Mouse (Mus musculus) heart, adult 2 months (tissue): Measurements from ENCODE around the gene Hba-x. TPM values are rescaled to one million over a fixed set of nuclear protein-coding genes. Genes with fewer than 3 reads are reported as not detected.

Experiments
- DNase-seq, 2 experiments: peaks; one replicate each; pipeline ENCODE4 v3.0.0; 2021
- H3K27ac ChIP-seq: fragments of 200-600 bp; 2 replicates; pipeline ENCODE4 v1.8.1; 2022
- H3K27me3 ChIP-seq: fragments of 200-500 bp; 2 replicates; pipeline ENCODE4 v1.6.1; 2012; ENCODE audit warnings: mild to moderate bottlenecking, low read length, inconsistent platforms, mixed read lengths; ENCODE audit not compliant: control insufficient read depth, insufficient read depth
- H3K36me3 ChIP-seq: fragments of 200-500 bp; 2 replicates; pipeline ENCODE4 v1.6.1; 2012; ENCODE audit warnings: low read length, inconsistent platforms; ENCODE audit not compliant: control insufficient read depth, insufficient read depth
- H3K4me1 ChIP-seq: fragments of 200-500 bp; 2 replicates; pipeline ENCODE4 v1.6.1; 2011; ENCODE audit warnings: low read length; ENCODE audit not compliant: control insufficient read depth, insufficient read depth
- H3K4me3 ChIP-seq: fragments of 200-600 bp; 2 replicates; pipeline ENCODE4 v1.8.1; 2022
- H3K79me2 ChIP-seq: fragments of 200-500 bp; replicated peaks from 2 replicates; pipeline ENCODE4 v1.6.1; 2012; ENCODE audit warnings: mild to moderate bottlenecking, inconsistent platforms, low read length, moderate library complexity, mixed read lengths; ENCODE audit not compliant: control insufficient read depth, insufficient read depth
- H3K9ac ChIP-seq: fragments of 200-500 bp; 2 replicates; pipeline ENCODE4 v1.6.1; 2012; ENCODE audit warnings: low read depth, mild to moderate bottlenecking, control low read depth, inconsistent platforms, low read length, mixed read lengths
- CTCF ChIP-seq: fragments of 200-600 bp; IDR thresholded peaks from 2 replicates; pipeline ENCODE4 v1.8.1; 2022; ENCODE audit warnings: antibody characterized with exemption, mild to moderate bottlenecking, moderate library complexity
- EP300 ChIP-seq: fragments of 200-500 bp; IDR thresholded peaks from 2 replicates; pipeline ENCODE4 v1.6.1; 2011; ENCODE audit warnings: low read depth, low read length, control low read depth; ENCODE audit not compliant: insufficient read depth
- POLR2A ChIP-seq: fragments of 200-500 bp; IDR thresholded peaks from 2 replicates; pipeline ENCODE4 v1.6.1; 2011; ENCODE audit warnings: mild to moderate bottlenecking, low read depth, low read length, control low read depth; ENCODE audit not compliant: insufficient read depth
- WGBS: fragments of 180-500 bp; shearing (Covaris S2); methylation state at CpG from one replicate; pipeline ENCODE4 v1.1.7; 2018; 5-methylcytosine and 5-hydroxymethylcytosine counted together
- intact Hi-C: fragments of 180-260 bp; cut with DNase I; formaldehyde crosslinking; loops from one replicate; pipeline ENCODE4 v1.15.1; 2025
- polyA plus RNA-seq: library from polyadenylated mRNA; depleted of rRNA; stranded (reverse); fragments of >200 nt; gene quantifications from 2 replicates; pipeline ENCODE4 v1.2.3, GENCODE M21; 2012
- total RNA-seq, 2 experiments: library from RNA; stranded (reverse); gene quantifications; 2 replicates each; pipeline ENCODE4 v1.2.3; 2021

The Hba-x gene
- total and polyA plus RNA-seq, 3 experiments, result not detected

DNA sequence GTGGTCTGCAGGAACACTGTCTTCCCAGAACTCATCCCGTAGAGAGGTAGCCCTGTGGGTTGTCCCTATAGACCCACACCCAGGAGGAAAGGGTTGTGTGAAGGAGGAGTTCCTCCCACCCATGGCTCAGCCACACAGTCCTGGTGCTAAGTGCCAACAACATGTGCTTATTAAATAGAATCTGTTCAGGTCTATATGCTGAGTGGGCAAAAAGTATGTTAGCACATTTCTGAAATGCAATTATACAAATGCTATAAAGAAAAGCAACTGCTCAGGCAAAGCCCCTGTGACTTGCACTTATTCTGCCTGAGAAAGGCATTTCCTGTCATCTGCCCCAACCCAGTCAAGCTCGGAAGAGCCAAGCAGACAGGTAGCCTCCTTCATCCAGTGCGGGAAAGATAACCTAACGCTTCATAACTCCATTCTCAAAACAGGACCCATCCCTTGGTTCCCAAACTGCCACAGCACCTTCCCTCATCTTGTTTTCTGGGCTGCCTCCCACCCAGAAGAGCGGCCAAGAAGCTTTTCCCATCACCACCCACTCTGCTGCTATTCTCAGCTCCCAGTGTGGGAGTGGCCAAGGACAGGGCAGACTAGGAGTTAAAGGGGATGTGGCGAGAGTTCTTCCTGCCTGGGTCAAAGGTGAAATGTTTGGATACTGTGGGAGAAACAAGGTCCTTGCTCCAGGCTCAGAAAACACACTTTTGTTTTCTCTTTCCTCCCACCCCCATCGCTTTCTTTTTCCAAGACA lies 32.8 kb upstream of the Hba-x start:
- DNase-seq, result no peak
- TF ChIP-seq CTCF (no peak), POLR2A (no peak), EP300 (no peak)
- Histone ChIP-seq H3K4me1 (peaks cover 8% of the 10 kb centered on the region), H3K79me2 (no peaks in the 10 kb centered on the region), H3K36me3 (no peaks in the 10 kb centered on the region), H3K27ac (peak overlapping the region; percentile 39), H3K4me3 (no peak overlapping the region), H3K9ac (no peak overlapping the region), H3K27me3 (no peaks in the 10 kb centered on the region)
- WGBS, result 38% methylated on average over 7 of the region's 7 CpGs
- intact Hi-C loops, result no loop called here

DNA sequence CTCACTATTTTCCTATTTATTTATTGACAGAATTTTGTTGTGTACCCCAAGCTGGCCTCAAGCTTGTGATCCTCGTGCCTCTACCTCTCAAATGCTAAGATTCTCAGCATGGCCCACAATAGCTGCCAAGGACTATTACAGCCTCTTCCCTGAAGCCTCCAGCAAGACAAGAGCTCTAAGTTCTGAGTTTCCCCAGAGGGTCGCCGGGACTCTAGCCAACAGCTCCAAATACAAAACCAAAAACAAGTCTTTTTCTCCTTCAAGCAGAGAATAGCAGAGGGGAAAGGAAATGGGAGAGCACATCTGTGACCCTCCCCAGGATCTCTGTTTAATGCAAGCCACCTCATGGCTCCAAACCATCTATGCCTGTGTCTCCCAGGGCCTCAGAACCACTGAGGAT lies 32.1 kb upstream of the Hba-x start:
- WGBS, result 42% methylated on average over 3 of the region's 3 CpGs

DNA sequence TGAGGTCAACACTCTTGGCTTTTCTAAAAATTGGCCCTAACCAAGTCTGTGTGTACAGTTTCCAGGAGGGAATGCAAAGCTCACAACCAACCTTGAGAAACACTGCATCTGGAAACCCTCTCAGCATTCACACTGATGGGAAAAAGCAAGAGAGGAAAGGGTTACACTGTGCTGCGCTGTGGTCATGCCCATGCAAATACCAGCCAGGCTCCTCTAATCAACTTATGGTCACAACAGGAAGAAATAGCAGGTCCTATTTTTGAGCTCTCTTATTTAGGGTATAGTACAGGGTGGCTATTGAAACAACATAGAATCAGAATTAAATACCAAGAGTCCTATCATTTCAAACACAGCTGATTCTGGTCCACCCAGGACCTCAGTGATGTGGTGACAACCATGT lies 31.6 kb upstream of the Hba-x start:
- intact Hi-C loops, result no loop called here
- H3K27me3 ChIP-seq, result no peaks in the 10 kb centered on the region

More for the DNA sequence above, 32.1 kb upstream of the Hba-x start:
- peaks cover 8% of the 10 kb centered on the region for H3K4me1 ChIP-seq
- H3K9ac ChIP-seq, result no peak overlapping the region
- H3K79me2 ChIP-seq, result no peaks in the 10 kb centered on the region
- H3K27me3 ChIP-seq, result no peaks in the 10 kb centered on the region
- no peak overlapping the region for H3K4me3 ChIP-seq
- peak overlapping the region; percentile 54 for H3K27ac ChIP-seq
- TF ChIP-seq CTCF (no peak), POLR2A (no peak), EP300 (no peak)
- DNase-seq, result peak in 1 of 2 experiments; percentile 46
- H3K36me3 ChIP-seq, result no peaks in the 10 kb centered on the region
- intact Hi-C loops, result no loop called here

DNA sequence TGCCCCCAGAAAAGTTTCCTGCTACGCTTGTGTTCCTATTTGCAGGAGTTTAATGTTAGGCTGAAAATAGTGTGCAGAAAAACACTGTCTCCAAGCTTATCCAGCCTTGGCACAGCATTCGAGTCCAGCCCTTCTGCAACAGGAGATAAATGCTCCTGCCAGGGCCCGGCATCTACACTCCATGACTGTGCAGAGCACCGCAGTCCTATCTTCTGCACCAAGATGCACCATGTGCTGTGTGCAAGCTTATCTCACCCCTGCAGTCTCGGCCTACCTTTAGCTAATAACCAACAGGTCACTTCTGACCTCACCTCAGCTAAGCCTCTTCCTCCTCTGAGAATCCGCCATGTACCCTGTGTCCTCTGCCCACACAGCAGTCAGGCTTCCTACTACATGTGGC lies 30.6 kb upstream of the Hba-x start:
- Histone ChIP-seq H3K9ac (no peak overlapping the region), H3K27me3 (no peaks in the 10 kb centered on the region), H3K4me1 (peaks cover 8% of the 10 kb centered on the region), H3K4me3 (no peak overlapping the region), H3K36me3 (no peaks in the 10 kb centered on the region), H3K27ac (no peak overlapping the region; the same call in 1 of the 2 replicates), H3K79me2 (no peaks in the 10 kb centered on the region)
- no peak for DNase-seq
- intact Hi-C loops, result no loop called here
- TF ChIP-seq CTCF (no peak), EP300 (no peak), POLR2A (no peak)
- 73% methylated on average over 6 of the region's 6 CpGs for WGBS

More for the DNA sequence above, 31.6 kb upstream of the Hba-x start:
- H3K4me1 ChIP-seq, result peaks cover 8% of the 10 kb centered on the region
- WGBS, result 84% methylated on average over 1 of the region's 1 CpGs
- H3K9ac ChIP-seq, result no peak overlapping the region
- H3K4me3 ChIP-seq, result no peak overlapping the region
- DNase-seq, result no peak
- H3K27ac ChIP-seq, result peak overlapping the region; percentile 54
- TF ChIP-seq CTCF, result no peak
- TF ChIP-seq POLR2A, result no peak
- TF ChIP-seq EP300, result no peak
- H3K79me2 ChIP-seq, result no peaks in the 10 kb centered on the region
- H3K36me3 ChIP-seq, result no peaks in the 10 kb centered on the region

DNA sequence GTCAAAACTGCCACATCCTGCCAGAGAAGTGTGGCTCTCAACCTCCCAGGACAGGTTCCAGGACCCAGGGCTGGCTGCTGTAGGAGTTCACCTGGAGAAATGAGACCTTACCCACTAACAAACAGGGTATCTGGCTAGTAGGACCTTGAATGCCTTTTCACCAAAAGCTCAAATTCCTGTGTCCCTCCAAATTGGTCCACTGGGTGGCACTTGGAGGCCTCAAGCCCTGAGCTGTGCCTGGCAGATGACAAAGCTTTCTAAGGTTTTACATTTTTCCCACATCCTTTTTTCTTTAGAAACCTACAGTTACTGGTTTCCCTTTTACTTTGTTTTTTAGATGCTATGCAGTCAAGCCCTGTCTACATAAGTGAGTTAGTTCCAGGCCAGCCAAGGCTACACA lies 29.1 kb upstream of the Hba-x start:
- DNase-seq, result no peak
- intact Hi-C loops, result no loop called here
- no peaks in the 10 kb centered on the region for H3K36me3 ChIP-seq
- H3K79me2 ChIP-seq, result no peaks in the 10 kb centered on the region
- no peak overlapping the region for H3K4me3 ChIP-seq
- H3K9ac ChIP-seq, result no peak overlapping the region
- peaks cover 8% of the 10 kb centered on the region for H3K4me1 ChIP-seq
- peak; percentile 30 for TF ChIP-seq CTCF
- TF ChIP-seq POLR2A, result no peak
- no peak for TF ChIP-seq EP300
- no peak overlapping the region for H3K27ac ChIP-seq
- no peaks in the 10 kb centered on the region for H3K27me3 ChIP-seq

DNA sequence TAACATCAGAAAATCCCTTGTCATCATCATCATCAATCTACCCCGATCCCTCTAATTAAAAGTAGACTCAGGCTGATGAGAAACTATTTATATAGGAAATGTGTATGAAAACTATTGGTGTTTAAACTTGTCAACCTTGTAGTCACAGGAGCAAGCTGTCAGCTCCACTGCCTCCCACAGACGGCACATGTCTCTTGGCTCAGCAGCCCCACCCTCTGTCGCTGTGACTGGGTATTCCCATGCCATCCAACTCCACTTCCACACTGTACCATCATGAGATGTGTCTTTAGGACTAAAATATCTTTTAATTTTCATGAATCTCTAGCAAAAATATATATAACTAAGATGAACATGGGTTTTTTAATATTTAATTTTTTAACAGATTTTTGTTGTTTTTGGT lies 27.9 kb upstream of the Hba-x start:
- no peaks in the 10 kb centered on the region for H3K27me3 ChIP-seq
- H3K36me3 ChIP-seq, result no peaks in the 10 kb centered on the region
- TF ChIP-seq EP300 (no peak), CTCF (no peak), POLR2A (no peak)
- no peak overlapping the region for H3K9ac ChIP-seq
- DNase-seq, result no peak
- peaks cover 5% of the 10 kb centered on the region for H3K4me1 ChIP-seq
- no peak overlapping the region for H3K4me3 ChIP-seq
- intact Hi-C loops, result no loop called here
- no peaks in the 10 kb centered on the region for H3K79me2 ChIP-seq
- no peak overlapping the region for H3K27ac ChIP-seq
- WGBS, result 83% methylated on average over 3 of the region's 3 CpGs
